Mouse (Mus musculus) common myeloid progenitor, adult 5-6 weeks (primary cell): ENCODE results near the gene St6galnac3. TPM values are rescaled to one million over a fixed set of nuclear protein-coding genes. Genes with fewer than 3 reads are reported as not detected.

Source experiments
- ATAC-seq: replicated peaks from 2 replicates; pipeline ENCODE4 v1.8.0; 2016; ENCODE audit warnings: low read depth, mild to moderate bottlenecking, moderate TSS enrichment, inconsistent platforms; ENCODE audit not compliant: poor library complexity, severe bottlenecking
- total RNA-seq: library from RNA; stranded (forward); fragments of 200-1000, 187-1606 nt; gene quantifications from 2 replicates; pipeline ENCODE4 v1.2.3, GENCODE M21; 2017

St6galnac3 gene
- total RNA-seq, 1 experiment from 2014 or later: 2.7 TPM

- no peak for ATAC-seq
These were observed 62.2 kb downstream of the St6galnac3 start for GRCm38 (mm10) chr3:153662796-153663195.

- no peak for ATAC-seq
These were observed 63.0 kb downstream of the St6galnac3 start for GRCm38 (mm10) chr3:153661927-153662326.

GRCm38 (mm10) chr3:153659575-153660168 is 65.3 kb downstream of the St6galnac3 start:
- ATAC-seq: no peak

- ATAC-seq: peak; percentile 92
These were observed 66.8 kb downstream of the St6galnac3 start for GRCm38 (mm10) chr3:153658051-153658777.

GRCm38 (mm10) chr3:153655071-153655470 is 69.9 kb downstream of the St6galnac3 start:
- peak; percentile 54; the same call in 1 of the 2 replicates for ATAC-seq

GRCm38 (mm10) chr3:153652850-153653249 is 72.1 kb downstream of the St6galnac3 start:
- no peak for ATAC-seq

- ATAC-seq: no peak
These were observed 76.3 kb downstream of the St6galnac3 start for GRCm38 (mm10) chr3:153648713-153649112.

GRCm38 (mm10) chr3:153645803-153646202 is 79.2 kb downstream of the St6galnac3 start:
- ATAC-seq: no peak

- no peak for ATAC-seq
These were observed 81.0 kb downstream of the St6galnac3 start for GRCm38 (mm10) chr3:153643822-153644519.

- no peak for ATAC-seq
These were observed 82.1 kb downstream of the St6galnac3 start for GRCm38 (mm10) chr3:153642826-153643225.

GRCm38 (mm10) chr3:153641805-153642204 is 83.2 kb downstream of the St6galnac3 start:
- ATAC-seq: no peak

GRCm38 (mm10) chr3:153637336-153637735 is 87.6 kb downstream of the St6galnac3 start:
- no peak for ATAC-seq

- peak; percentile 45; the same call in 1 of the 2 replicates for ATAC-seq
These were observed 88.2 kb downstream of the St6galnac3 start for GRCm38 (mm10) chr3:153636804-153637153.

GRCm38 (mm10) chr3:153636094-153636803 is 88.7 kb downstream of the St6galnac3 start:
- peak; percentile 58; the same call in 1 of the 2 replicates for ATAC-seq

- ATAC-seq: no peak
These were observed 92.8 kb downstream of the St6galnac3 start for GRCm38 (mm10) chr3:153631988-153632672.

GRCm38 (mm10) chr3:153626237-153626636 is 98.7 kb downstream of the St6galnac3 start:
- ATAC-seq: no peak

- ATAC-seq: no peak
These were observed 106.0 kb downstream of the St6galnac3 start for GRCm38 (mm10) chr3:153618976-153619375.

- peak; percentile 81 for ATAC-seq
These were observed 108.1 kb downstream of the St6galnac3 start for GRCm38 (mm10) chr3:153616849-153617248.

GRCm38 (mm10) chr3:153610239-153610638 is 114.7 kb downstream of the St6galnac3 start:
- no peak for ATAC-seq

- ATAC-seq: no peak
These were observed 118.6 kb downstream of the St6galnac3 start for GRCm38 (mm10) chr3:153606331-153606730.
